Mouse (Mus musculus) embryonic facial prominence, embryonic 10.5 days (tissue): ENCODE measurements at regions not wholly inside any gene's neighbourhood (a gene's known extent, or its start where the extent isn't known, plus 50 kb on each side); places are given as distances from the start of the nearest gene placed in this dataset.
A peak's percentile ranks its signal among the peaks of the same experiment; 100 is the strongest.

ENCODE experiments used
- DNase-seq: peaks from one replicate; pipeline ENCODE4 v3.0.0-alpha.2; 2017; ENCODE audit warnings: low spot score
- H3K27ac ChIP-seq: fragments of 300-500 bp; sonication (generic); replicated peaks from 2 replicates; pipeline ENCODE4 v1.5.1; 2016; ENCODE audit warnings: mild to moderate bottlenecking
- H3K27me3 ChIP-seq: fragments of 300-500 bp; sonication (generic); replicated peaks from 2 replicates; pipeline ENCODE4 v1.6.1; 2016; ENCODE audit warnings: low read depth, mild to moderate bottlenecking; ENCODE audit not compliant: poor library complexity, severe bottlenecking
- H3K36me3 ChIP-seq: fragments of 300-500 bp; sonication (generic); replicated peaks from 2 replicates; pipeline ENCODE4 v1.6.1; 2016; ENCODE audit warnings: mild to moderate bottlenecking, moderate library complexity
- H3K4me1 ChIP-seq: fragments of 300-500 bp; sonication (generic); 2 replicates; pipeline ENCODE4 v1.6.1; 2016
- H3K4me3 ChIP-seq: fragments of 300-500 bp; sonication (generic); 2 replicates; pipeline ENCODE4 v1.5.1; 2016; ENCODE audit warnings: mild to moderate bottlenecking, moderate library complexity
- H3K9me3 ChIP-seq: fragments of 300-500 bp; sonication (generic); 2 replicates; pipeline ENCODE4 v1.6.1; 2016; ENCODE audit warnings: mild to moderate bottlenecking
- WGBS: fragments of 180-500 bp; shearing (Covaris S2); methylation state at CpG from one replicate; pipeline ENCODE4 v1.1.7; 2016; 5-methylcytosine and 5-hydroxymethylcytosine counted together

- no peaks in the 10 kb centered on the region for H3K36me3 ChIP-seq
- WGBS: 39% methylated on average over 2 of the region's 2 CpGs
- H3K4me1 ChIP-seq: 0 out of 2 replicates have a peak, but pooled peaks cover 8% of the 10 kb centered on the region
- H3K27me3 ChIP-seq: no peaks in the 10 kb centered on the region
- H3K27ac ChIP-seq: no peak overlapping the region
- H3K4me3 ChIP-seq: no peak overlapping the region
- no peaks in the 10 kb centered on the region for H3K9me3 ChIP-seq
- DNase-seq: no peak
Observed at GRCm38 (mm10) chr6:126349905-126350304, 183.2 kb upstream of the Ntf3 start.

GRCm38 (mm10) chr6:126345221-126345620 is 178.5 kb upstream of the Ntf3 start:
- Histone ChIP-seq H3K9me3 (no peaks in the 10 kb centered on the region), H3K27ac (no peak overlapping the region), H3K4me1 (peaks cover 8% of the 10 kb centered on the region; the same call in 1 of the 2 replicates), H3K36me3 (no peaks in the 10 kb centered on the region), H3K4me3 (no peak overlapping the region), H3K27me3 (no peaks in the 10 kb centered on the region; the same call in 1 of the 2 replicates)
- whole genome bisulfite sequencing: 73% methylated on average over 5 of the region's 5 CpGs
- no peak for DNase-seq

- Histone ChIP-seq H3K36me3 (no peaks in the 10 kb centered on the region), H3K9me3 (no peaks in the 10 kb centered on the region), H3K27ac (no peak overlapping the region), H3K27me3 (no peaks in the 10 kb centered on the region; the same call in 1 of the 2 replicates), H3K4me3 (no peak overlapping the region), H3K4me1 (no peaks in the 10 kb centered on the region; the same call in 1 of the 2 replicates)
- no peak for DNase-seq
- 64% methylated on average over 10 of the region's 10 CpGs for WGBS
Observed at GRCm38 (mm10) chr6:126340098-126340610, 173.4 kb upstream of the Ntf3 start.

GRCm38 (mm10) chr6:126337711-126338110 is 171.0 kb upstream of the Ntf3 start:
- 92% methylated on average over 8 of the region's 8 CpGs for WGBS
- no peak overlapping the region for H3K27ac ChIP-seq
- H3K4me3 ChIP-seq: no peak overlapping the region
- H3K9me3 ChIP-seq: no peaks in the 10 kb centered on the region
- H3K4me1 ChIP-seq: no peaks in the 10 kb centered on the region; the same call in 1 of the 2 replicates
- DNase-seq: no peak
- no peaks in the 10 kb centered on the region; the same call in 1 of the 2 replicates for H3K27me3 ChIP-seq
- no peaks in the 10 kb centered on the region for H3K36me3 ChIP-seq

GRCm38 (mm10) chr6:126334258-126334657 is 167.5 kb upstream of the Ntf3 start:
- no peak for DNase-seq
- Histone ChIP-seq H3K9me3 (no peaks in the 10 kb centered on the region), H3K4me3 (no peak overlapping the region), H3K36me3 (no peaks in the 10 kb centered on the region), H3K27me3 (no peaks in the 10 kb centered on the region), H3K4me1 (no peaks in the 10 kb centered on the region), H3K27ac (no peak overlapping the region)
- WGBS: 82% methylated on average over 8 of the region's 8 CpGs

- Histone ChIP-seq H3K27me3 (no peaks in the 10 kb centered on the region), H3K9me3 (no peaks in the 10 kb centered on the region), H3K36me3 (no peaks in the 10 kb centered on the region), H3K27ac (no peak overlapping the region), H3K4me1 (peaks cover 4% of the 10 kb centered on the region; the same call in 1 of the 2 replicates), H3K4me3 (no peak overlapping the region)
- WGBS: 82% methylated on average over 2 of the region's 2 CpGs
- no peak for DNase-seq
Observed at GRCm38 (mm10) chr6:126327187-126327586, 160.5 kb upstream of the Ntf3 start.

GRCm38 (mm10) chr6:126318523-126318922 is 151.8 kb upstream of the Ntf3 start:
- no peaks in the 10 kb centered on the region for H3K4me1 ChIP-seq
- no peak overlapping the region for H3K4me3 ChIP-seq
- H3K27me3 ChIP-seq: no peaks in the 10 kb centered on the region
- H3K9me3 ChIP-seq: no peaks in the 10 kb centered on the region
- no peaks in the 10 kb centered on the region for H3K36me3 ChIP-seq
- 92% methylated on average over 2 of the region's 2 CpGs for WGBS
- DNase-seq: no peak
- no peak overlapping the region for H3K27ac ChIP-seq

GRCm38 (mm10) chr6:126310786-126311480 is 144.2 kb upstream of the Ntf3 start:
- Histone ChIP-seq H3K9me3 (no peaks in the 10 kb centered on the region), H3K27me3 (no peaks in the 10 kb centered on the region), H3K27ac (no peak overlapping the region), H3K4me1 (peaks cover 8% of the 10 kb centered on the region; the same call in 1 of the 2 replicates), H3K4me3 (no peak overlapping the region), H3K36me3 (no peaks in the 10 kb centered on the region)
- 46% methylated on average over 3 of the region's 3 CpGs for WGBS
- DNase-seq: peak; percentile 19

- WGBS: 71% methylated on average over 3 of the region's 3 CpGs
Observed at GRCm38 (mm10) chr6:126303086-126303485, 136.4 kb upstream of the Ntf3 start.

GRCm38 (mm10) chr6:126291581-126291980 is 124.9 kb upstream of the Ntf3 start:
- WGBS: 82% methylated on average over 2 of the region's 2 CpGs
- H3K4me3 ChIP-seq: no peak overlapping the region
- DNase-seq: no peak
- no peaks in the 10 kb centered on the region for H3K36me3 ChIP-seq
- no peaks in the 10 kb centered on the region for H3K4me1 ChIP-seq
- H3K27me3 ChIP-seq: no peaks in the 10 kb centered on the region
- H3K27ac ChIP-seq: no peak overlapping the region
- H3K9me3 ChIP-seq: no peaks in the 10 kb centered on the region

More at GRCm38 (mm10) chr6:126303086-126303485, 136.4 kb upstream of the Ntf3 start:
- Histone ChIP-seq H3K9me3 (no peaks in the 10 kb centered on the region), H3K27me3 (no peaks in the 10 kb centered on the region), H3K4me1 (no peaks in the 10 kb centered on the region), H3K36me3 (no peaks in the 10 kb centered on the region), H3K4me3 (no peak overlapping the region), H3K27ac (no peak overlapping the region)
- no peak for DNase-seq

GRCm38 (mm10) chr6:126287166-126287565 is 120.5 kb upstream of the Ntf3 start:
- no peaks in the 10 kb centered on the region for H3K27me3 ChIP-seq
- H3K4me3 ChIP-seq: no peak overlapping the region
- no peaks in the 10 kb centered on the region for H3K4me1 ChIP-seq
- H3K9me3 ChIP-seq: no peaks in the 10 kb centered on the region
- 76% methylated on average over 4 of the region's 4 CpGs for WGBS
- H3K27ac ChIP-seq: no peak overlapping the region
- no peaks in the 10 kb centered on the region for H3K36me3 ChIP-seq
- no peak for DNase-seq

GRCm38 (mm10) chr6:126286201-126286600 is 119.5 kb upstream of the Ntf3 start:
- Histone ChIP-seq H3K4me1 (no peaks in the 10 kb centered on the region), H3K27me3 (no peaks in the 10 kb centered on the region), H3K9me3 (no peaks in the 10 kb centered on the region), H3K36me3 (no peaks in the 10 kb centered on the region), H3K27ac (no peak overlapping the region), H3K4me3 (no peak overlapping the region)
- 85% methylated on average over 2 of the region's 2 CpGs for WGBS
- no peak for DNase-seq

- Histone ChIP-seq H3K9me3 (no peaks in the 10 kb centered on the region), H3K4me3 (no peak overlapping the region), H3K36me3 (no peaks in the 10 kb centered on the region), H3K27me3 (no peaks in the 10 kb centered on the region), H3K27ac (no peak overlapping the region), H3K4me1 (no peaks in the 10 kb centered on the region)
- 89% methylated on average over 7 of the region's 7 CpGs for WGBS
- no peak for DNase-seq
Observed at GRCm38 (mm10) chr6:126284409-126284808, 117.7 kb upstream of the Ntf3 start.
